Mouse (Mus musculus): Measurements from ENCODE around the gene B3gnt7.

DNA sequence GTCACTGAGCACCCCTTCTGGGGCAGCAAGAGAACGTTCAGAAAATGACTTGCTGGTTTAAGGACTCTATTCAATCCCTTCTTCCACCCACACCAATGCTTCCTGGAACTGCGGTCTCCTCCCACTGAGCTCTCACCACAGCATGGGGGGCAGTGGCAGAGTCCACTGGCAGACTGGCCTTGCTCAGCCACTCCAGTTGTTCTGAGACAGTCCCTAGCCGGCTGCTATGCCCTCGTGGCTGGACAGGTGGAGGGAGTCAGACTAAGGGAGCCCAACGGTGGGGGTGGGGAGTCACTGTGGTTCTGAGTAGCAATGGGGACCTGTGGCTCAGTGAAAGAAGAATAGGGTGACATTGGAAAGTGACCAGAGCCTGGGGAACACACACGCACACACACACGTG is 1.9 kb upstream of the B3gnt7 start:
- no peak for TF ChIP-seq POLR2A (IDR thresholded peaks at IDR 0.05; ENCODE audit: borderline replicate concordance, insufficient read depth, low read length)
- TF ChIP-seq CTCF (IDR thresholded peaks at IDR 0.05; ENCODE audit: borderline replicate concordance, insufficient read depth, low read depth, low read length): no peak

Measured in cerebellum, adult 2 months (tissue).